Mouse (Mus musculus) CH12.LX (cell line): ENCODE measurements around the gene Armh1.

ENCODE experiments used
- BHLHE40 ChIP-seq: IDR thresholded peaks from 2 replicates; pipeline ENCODE4 v1.6.1; 2011; ENCODE audit warnings: mild to moderate bottlenecking, low read depth, low read length, improper control_type of control experiment
- CTCF ChIP-seq, 2 experiments: IDR thresholded peaks in 1 of 2; conservative IDR thresholded peaks in 1 of 2; 2 replicates each; pipeline ENCODE4 v1.5.1; 2011 to 2012; ENCODE audit warnings: low read depth in 2 of 2, low read length in 2 of 2, improper control_type of control experiment in 1 of 2, inconsistent platforms in 1 of 2, mild to moderate bottlenecking in 1 of 2, moderate library complexity in 1 of 2
- E2F4 ChIP-seq: IDR thresholded peaks from 2 replicates; pipeline ENCODE4 v1.6.1; 2011; ENCODE audit warnings: low read depth, low read length, improper control_type of control experiment; ENCODE audit not compliant: insufficient replicate concordance
- ELF1 ChIP-seq: IDR thresholded peaks from 2 replicates; pipeline ENCODE4 v1.6.1; 2014; ENCODE audit warnings: low read depth, mild to moderate bottlenecking, inconsistent platforms, low read length, improper control_type of control experiment
- EP300 ChIP-seq: IDR thresholded peaks from 2 replicates; pipeline ENCODE4 v1.6.1; 2011; ENCODE audit warnings: low read length, improper control_type of control experiment
- MAFK ChIP-seq: IDR thresholded peaks from 2 replicates; pipeline ENCODE4 v1.6.1; 2011; ENCODE audit warnings: low read length, improper control_type of control experiment; ENCODE audit not compliant: insufficient replicate concordance
- MAX ChIP-seq: IDR thresholded peaks from 2 replicates; pipeline ENCODE4 v1.6.1; 2011; ENCODE audit warnings: low read length, improper control_type of control experiment
- MXI1 ChIP-seq: IDR thresholded peaks from 2 replicates; pipeline ENCODE4 v1.6.1; 2011; ENCODE audit warnings: mild to moderate bottlenecking, low read depth, low read length, improper control_type of control experiment
- POLR2AphosphoS2 ChIP-seq: IDR thresholded peaks from 2 replicates; pipeline ENCODE4 v1.6.1; 2011; ENCODE audit warnings: low read depth, low read length, improper control_type of control experiment
- TCF12 ChIP-seq: IDR thresholded peaks from 2 replicates; pipeline ENCODE4 v1.6.1; 2014; ENCODE audit warnings: low read depth, mild to moderate bottlenecking, inconsistent platforms, low read length, improper control_type of control experiment
- UBTF ChIP-seq: IDR thresholded peaks from 2 replicates; pipeline ENCODE4 v1.6.1; 2012; ENCODE audit warnings: low read depth, mild to moderate bottlenecking, inconsistent platforms, low read length, improper control_type of control experiment, moderate library complexity
- ZC3H11A ChIP-seq: IDR thresholded peaks from 2 replicates; pipeline ENCODE4 v1.6.1; 2012; ENCODE audit warnings: low read depth, mild to moderate bottlenecking, inconsistent platforms, low read length, improper control_type of control experiment
- ZMIZ1 ChIP-seq: IDR thresholded peaks from 2 replicates; pipeline ENCODE4 v1.6.1; 2012; ENCODE audit warnings: low read depth, mild to moderate bottlenecking, inconsistent platforms, low read length, improper control_type of control experiment

DNA sequence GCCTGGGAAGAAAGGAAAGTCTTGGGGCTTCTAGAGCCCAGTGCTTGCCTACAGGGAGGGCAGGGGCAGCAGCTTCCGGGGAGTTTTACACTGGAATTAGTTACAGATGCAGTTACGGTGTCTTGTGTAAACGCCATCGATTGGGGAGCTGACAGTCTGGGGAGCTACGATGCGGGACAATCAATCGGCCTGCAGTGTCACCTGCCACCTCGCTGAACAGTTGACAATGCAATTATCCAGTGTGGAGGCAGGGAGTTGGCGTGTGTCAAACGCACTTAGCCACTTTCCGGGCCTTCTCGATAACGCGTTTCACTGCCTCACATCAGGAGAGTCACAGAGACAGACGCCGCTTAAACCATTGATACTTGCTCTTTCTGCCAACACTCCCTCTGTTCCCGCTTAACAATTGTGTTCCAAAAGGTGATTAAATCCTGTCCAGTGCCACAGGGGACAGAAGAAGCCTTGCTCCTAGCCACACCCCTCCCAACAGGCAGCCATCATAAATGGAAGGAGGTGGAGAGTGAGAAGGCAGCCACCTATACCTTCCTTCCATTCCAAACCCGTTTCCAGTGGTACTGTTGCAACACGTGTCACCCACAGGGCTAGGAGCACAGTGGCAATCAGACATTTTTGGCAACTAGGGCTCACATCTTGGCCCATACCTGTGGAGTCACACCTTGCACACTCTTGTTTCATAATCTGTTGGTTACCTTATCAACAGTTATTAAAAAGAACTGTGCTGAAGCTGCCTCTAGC, 29.3 kb upstream of the Armh1 start:
- no peak for TF ChIP-seq BHLHE40
- no peak for TF ChIP-seq EP300
- TF ChIP-seq UBTF, result no peak
- no peak for TF ChIP-seq MAX
- TF ChIP-seq ZMIZ1, result no peak
- TF ChIP-seq CTCF (conservative IDR thresholded peaks at IDR 0.05 in 1 of 2, IDR thresholded peaks at IDR 0.05 in 1 of 2; ENCODE audit: low read depth in 2 of 2, low read length in 2 of 2), result no peak
- TF ChIP-seq E2F4, result no peak
- TF ChIP-seq TCF12, result no peak
- TF ChIP-seq ZC3H11A, result no peak
- no peak for TF ChIP-seq MAFK
- no peak for TF ChIP-seq POLR2AphosphoS2
- TF ChIP-seq MXI1, result no peak
- TF ChIP-seq ELF1, result no peak
